Mouse (Mus musculus): ENCODE data around the gene Pnrc2. TPM values are rescaled to one million over a fixed set of nuclear protein-coding genes. Genes with fewer than 3 reads are reported as not detected.

Pnrc2 gene
- 114 and 125 TPM in 2 replicates for polyA plus RNA-seq (2015; fragmentation: Nextera tagmentation; extraction: Ambion mirVana)

DNA sequence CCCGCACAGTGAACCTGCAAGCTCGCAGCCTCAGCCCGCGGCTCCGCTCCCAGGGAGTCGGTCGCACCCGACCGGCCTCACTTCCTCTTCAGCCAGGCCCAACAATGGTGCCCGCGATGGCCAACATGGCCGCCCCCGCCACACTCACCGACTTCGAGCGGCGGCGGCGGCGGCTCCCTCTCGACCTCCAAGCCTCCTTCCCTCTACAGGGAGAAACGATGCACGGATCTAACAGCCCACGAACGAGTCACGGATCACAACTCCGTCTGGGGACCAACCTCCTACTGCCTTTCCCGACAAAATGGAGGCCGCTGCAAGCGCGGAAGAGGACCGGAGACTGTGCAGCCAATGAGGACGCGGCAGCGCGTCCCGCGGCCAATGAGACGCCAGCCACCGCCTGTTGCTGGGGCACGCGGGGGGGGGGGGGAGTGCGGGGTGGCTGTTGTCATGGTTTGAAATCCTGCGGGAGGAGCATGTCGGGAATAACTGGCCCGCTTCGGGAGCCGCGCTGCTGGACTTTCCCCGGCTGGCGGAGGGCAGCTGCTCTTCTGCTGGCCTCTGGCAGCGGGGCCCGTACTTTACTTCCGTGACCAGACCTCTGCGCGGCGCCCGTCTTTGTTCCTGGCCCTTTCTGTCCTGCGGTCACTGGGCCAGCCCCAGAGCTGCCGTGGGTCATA is at the start of gene Pnrc2:
Gene Pnrc2, minus strand, starts transcription at position 325 of the 677 bp plus-strand sequence.
- H3K27ac ChIP-seq (replicated peaks), result peak within 1 kb of the TSS; percentile 98
- H3K9ac ChIP-seq, result peak within 1 kb of the TSS; percentile 96
- ATAC-seq (ENCODE audit: extremely low read depth, insufficient number of reproducible peaks, low FRiP score, low TSS enrichment), result peak; percentile 88
- no peaks in the 10 kb centered on the region for H3K27me3 ChIP-seq (replicated peaks)
- H3K36me3 ChIP-seq, result peaks cover 33% of the 10 kb centered on the region
- H3K4me2 ChIP-seq, result peak within 1 kb of the TSS; percentile 74
- WGBS, result 0% methylated on average over 60 of the region's 60 CpGs
- H3K4me1 ChIP-seq, result peaks cover 60% of the 10 kb centered on the region
- no peaks in the 10 kb centered on the region for H3K9me3 ChIP-seq
- H3K4me3 ChIP-seq, result peak within 1 kb of the TSS; percentile 76

DNA sequence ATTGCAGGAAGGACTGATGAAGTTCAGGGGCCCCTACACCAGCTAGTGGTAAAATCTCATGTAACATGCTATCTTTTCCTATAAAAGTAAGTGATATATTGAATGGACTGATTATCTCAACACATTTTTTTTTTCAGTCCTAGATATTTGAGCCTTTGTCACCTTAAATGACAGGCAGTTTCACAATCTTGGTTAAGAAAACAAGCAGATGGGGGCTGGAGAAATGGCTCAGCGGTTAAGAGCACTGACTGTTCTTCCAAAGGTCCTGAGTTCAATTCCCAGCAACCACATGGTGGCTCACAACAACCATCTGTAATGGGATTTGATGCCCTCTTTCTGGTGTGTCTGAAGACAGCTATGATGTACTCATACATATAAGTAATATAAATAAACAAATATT is 48.5 kb upstream of the Pnrc2 start:
- 82% methylated on average over 1 of the region's 1 CpGs for WGBS
- Histone ChIP-seq H3K27me3 (replicated peaks) (no peaks in the 10 kb centered on the region), H3K9me3 (no peaks in the 10 kb centered on the region), H3K4me2 (peak overlapping the region; percentile 93), H3K9ac (peak overlapping the region; percentile 88), H3K36me3 (peaks cover 25% of the 10 kb centered on the region), H3K4me1 (peaks cover 25% of the 10 kb centered on the region), H3K27ac (replicated peaks) (no peak overlapping the region), H3K4me3 (peak overlapping the region; percentile 89)
- ATAC-seq (ENCODE audit: extremely low read depth, insufficient number of reproducible peaks, low FRiP score, low TSS enrichment), result no peak

DNA sequence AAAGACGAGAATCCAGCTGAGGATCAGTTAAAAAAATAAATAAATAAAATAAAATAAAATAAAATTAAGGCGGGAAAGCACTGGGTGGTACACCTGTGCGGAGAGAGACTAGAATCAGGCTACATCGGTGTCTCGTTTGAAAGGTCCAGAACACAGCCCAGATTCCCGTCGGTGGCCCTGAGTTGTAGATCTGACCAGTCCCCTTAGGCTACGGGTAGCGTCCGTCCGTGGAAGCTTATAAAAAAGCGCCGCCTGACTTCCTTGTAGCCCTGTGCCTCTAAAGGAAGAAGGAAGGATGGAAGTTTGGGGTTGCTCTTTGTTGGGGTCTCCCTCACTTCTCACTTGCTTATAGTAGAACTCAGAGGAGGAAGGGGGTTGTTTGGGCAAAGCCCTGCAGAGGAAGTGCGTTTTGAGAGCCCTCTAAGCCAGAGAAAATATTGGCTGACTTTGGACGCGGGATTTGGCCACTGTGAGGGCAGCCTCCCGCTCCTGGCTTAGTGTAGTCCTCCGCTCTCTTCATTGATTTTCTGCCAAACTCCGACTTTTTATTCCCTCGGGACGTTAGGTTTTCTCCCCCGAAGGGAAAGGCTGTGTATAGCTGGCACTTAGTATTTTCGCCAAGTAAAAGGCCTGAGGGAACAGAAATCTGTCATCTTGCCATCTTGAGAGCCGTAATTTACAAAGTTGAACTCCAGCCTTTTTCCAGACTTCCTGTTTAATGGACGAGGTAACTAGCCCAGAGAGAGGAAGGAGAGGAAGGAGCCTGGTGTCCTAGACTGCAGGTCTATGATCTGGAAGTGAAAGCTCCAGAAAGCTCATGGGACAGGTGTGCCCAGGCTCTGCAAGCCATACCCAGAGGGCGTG is 47.8 kb upstream of the Pnrc2 start:
- Histone ChIP-seq H3K36me3 (peaks cover 25% of the 10 kb centered on the region), H3K4me2 (peak overlapping the region; percentile 93), H3K27me3 (replicated peaks) (no peaks in the 10 kb centered on the region), H3K9me3 (no peaks in the 10 kb centered on the region), H3K27ac (replicated peaks) (peak overlapping the region; percentile 74), H3K9ac (peak overlapping the region; percentile 88), H3K4me1 (peaks cover 25% of the 10 kb centered on the region), H3K4me3 (peak overlapping the region; percentile 89)
- WGBS, result 9% methylated on average over 26 of the region's 26 CpGs
- ATAC-seq (ENCODE audit: extremely low read depth, insufficient number of reproducible peaks, low FRiP score, low TSS enrichment), result no peak

DNA sequence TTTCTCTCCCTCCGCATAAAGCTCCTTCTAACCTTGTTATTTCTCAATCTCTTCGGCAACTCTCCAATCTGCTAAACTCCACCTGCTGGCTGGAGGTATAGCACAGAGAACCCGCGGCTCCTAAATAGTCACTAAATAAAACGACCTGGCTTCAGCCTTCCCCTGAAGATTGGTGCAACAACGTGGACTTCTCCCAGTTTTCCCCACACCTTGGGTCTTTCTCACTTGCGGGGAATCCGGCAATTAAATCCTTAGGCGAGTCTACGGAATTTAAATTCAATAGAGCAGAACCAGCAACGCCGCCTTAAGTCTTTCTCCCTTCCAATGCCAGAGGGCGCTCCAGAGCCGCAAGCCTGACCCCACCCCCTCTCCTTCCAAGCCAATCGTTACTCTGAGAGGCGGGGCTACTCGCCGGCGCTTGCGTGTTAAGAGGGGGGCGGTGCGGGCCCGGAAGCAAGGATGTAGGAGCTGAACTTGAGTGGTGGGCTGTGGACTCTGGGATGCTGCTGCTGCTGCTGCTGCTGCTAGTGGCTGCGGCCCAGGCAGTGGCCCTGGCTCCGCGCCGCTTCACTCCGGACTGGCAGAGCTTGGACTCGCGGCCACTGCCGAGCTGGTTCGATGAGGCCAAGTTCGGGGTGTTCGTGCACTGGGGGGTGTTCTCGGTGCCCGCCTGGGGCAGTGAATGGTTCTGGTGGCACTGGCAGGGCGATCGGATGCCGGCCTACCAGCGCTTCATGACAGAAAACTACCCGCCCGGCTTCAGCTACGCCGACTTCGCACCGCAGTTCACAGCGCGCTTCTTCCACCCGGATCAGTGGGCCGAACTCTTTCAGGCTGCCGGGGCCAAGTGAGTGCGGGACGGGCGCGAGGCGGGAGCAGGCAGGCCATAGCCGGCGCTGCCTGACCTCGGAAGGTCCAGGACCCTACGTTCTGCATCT is 46.9 kb upstream of the Pnrc2 start, which contains the start of gene Fuca1:
Gene Fuca1, plus strand, starts transcription at position 432 of the 938 bp plus-strand sequence.
- peak within 1 kb of the TSS; percentile 93 for H3K4me2 ChIP-seq
- peaks cover 20% of the 10 kb centered on the region for H3K36me3 ChIP-seq
- 1% methylated on average over 60 of the region's 60 CpGs for WGBS
- H3K4me3 ChIP-seq, result peak within 1 kb of the TSS; percentile 89
- no peaks in the 10 kb centered on the region for H3K27me3 ChIP-seq (replicated peaks)
- H3K9me3 ChIP-seq, result no peaks in the 10 kb centered on the region
- H3K4me1 ChIP-seq, result peaks cover 17% of the 10 kb centered on the region
- H3K27ac ChIP-seq (replicated peaks), result peak within 1 kb of the TSS; percentile 74
- ATAC-seq (ENCODE audit: extremely low read depth, insufficient number of reproducible peaks, low FRiP score, low TSS enrichment), result peak; percentile 94
- H3K9ac ChIP-seq, result peak within 1 kb of the TSS; percentile 88

GRCm38 (mm10) chr4:135919280-135919639 is 45.6 kb upstream of the Pnrc2 start:
- Histone ChIP-seq H3K9me3 (no peaks in the 10 kb centered on the region), H3K27me3 (replicated peaks) (no peaks in the 10 kb centered on the region), H3K4me2 (no peak overlapping the region), H3K4me1 (peaks cover 10% of the 10 kb centered on the region), H3K36me3 (peaks cover 12% of the 10 kb centered on the region), H3K27ac (replicated peaks) (no peak overlapping the region), H3K4me3 (no peak overlapping the region), H3K9ac (no peak overlapping the region)
- 83% methylated on average over 3 of the region's 3 CpGs for WGBS
- no peak for ATAC-seq (ENCODE audit: extremely low read depth, insufficient number of reproducible peaks, low FRiP score, low TSS enrichment)

GRCm38 (mm10) chr4:135918635-135919279 is 45.1 kb upstream of the Pnrc2 start:
- Histone ChIP-seq H3K4me3 (no peak overlapping the region), H3K4me1 (peaks cover 10% of the 10 kb centered on the region), H3K36me3 (peaks cover 9% of the 10 kb centered on the region), H3K27me3 (replicated peaks) (no peaks in the 10 kb centered on the region), H3K4me2 (no peak overlapping the region), H3K27ac (replicated peaks) (no peak overlapping the region), H3K9ac (no peak overlapping the region), H3K9me3 (no peaks in the 10 kb centered on the region)
- 77% methylated on average over 13 of the region's 13 CpGs for WGBS
- ATAC-seq (ENCODE audit: extremely low read depth, insufficient number of reproducible peaks, low FRiP score, low TSS enrichment), result no peak

- H3K9me3 ChIP-seq, result no peaks in the 10 kb centered on the region
- no peaks in the 10 kb centered on the region for H3K36me3 ChIP-seq
- 53% methylated on average over 4 of the region's 4 CpGs for WGBS
- H3K9ac ChIP-seq, result no peak overlapping the region
- H3K4me3 ChIP-seq, result no peak overlapping the region
- no peaks in the 10 kb centered on the region for H3K27me3 ChIP-seq (replicated peaks)
- ATAC-seq (ENCODE audit: extremely low read depth, insufficient number of reproducible peaks, low FRiP score, low TSS enrichment), result no peak
- peaks cover 11% of the 10 kb centered on the region for H3K4me1 ChIP-seq
- no peak overlapping the region for H3K4me2 ChIP-seq
- no peak overlapping the region for H3K27ac ChIP-seq (replicated peaks)
Observed at GRCm38 (mm10) chr4:135913433-135913832, 39.8 kb upstream of the Pnrc2 start.

- Histone ChIP-seq H3K27ac (replicated peaks) (no peak overlapping the region), H3K4me2 (no peak overlapping the region), H3K27me3 (replicated peaks) (no peaks in the 10 kb centered on the region), H3K9ac (no peak overlapping the region), H3K4me1 (peaks cover 11% of the 10 kb centered on the region), H3K9me3 (no peaks in the 10 kb centered on the region), H3K36me3 (no peaks in the 10 kb centered on the region), H3K4me3 (no peak overlapping the region)
- ATAC-seq (ENCODE audit: extremely low read depth, insufficient number of reproducible peaks, low FRiP score, low TSS enrichment), result no peak
- WGBS, result 51% methylated on average over 3 of the region's 3 CpGs
Observed at GRCm38 (mm10) chr4:135912835-135913234, 39.2 kb upstream of the Pnrc2 start.

- Histone ChIP-seq H3K4me1 (peaks cover 11% of the 10 kb centered on the region), H3K27ac (replicated peaks) (no peak overlapping the region), H3K27me3 (replicated peaks) (no peaks in the 10 kb centered on the region), H3K9ac (no peak overlapping the region), H3K4me2 (no peak overlapping the region), H3K36me3 (no peaks in the 10 kb centered on the region), H3K4me3 (no peak overlapping the region), H3K9me3 (no peaks in the 10 kb centered on the region)
- 53% methylated on average over 3 of the region's 3 CpGs for WGBS
- no peak for ATAC-seq (ENCODE audit: extremely low read depth, insufficient number of reproducible peaks, low FRiP score, low TSS enrichment)
Observed at GRCm38 (mm10) chr4:135912164-135912563, 38.5 kb upstream of the Pnrc2 start.

- H3K4me1 ChIP-seq, result peaks cover 11% of the 10 kb centered on the region
- no peaks in the 10 kb centered on the region for H3K36me3 ChIP-seq
- H3K4me2 ChIP-seq, result no peak overlapping the region
- WGBS, result 51% methylated on average over 7 of the region's 7 CpGs
- no peak overlapping the region for H3K4me3 ChIP-seq
- H3K9ac ChIP-seq, result no peak overlapping the region
- H3K27ac ChIP-seq (replicated peaks), result no peak overlapping the region
- ATAC-seq (ENCODE audit: extremely low read depth, insufficient number of reproducible peaks, low FRiP score, low TSS enrichment), result no peak
- 0 out of 2 replicates have a peak, but pooled peaks cover under 1% of the 10 kb centered on the region for H3K9me3 ChIP-seq
- no peaks in the 10 kb centered on the region for H3K27me3 ChIP-seq (replicated peaks)
Observed at GRCm38 (mm10) chr4:135911531-135911930, 37.9 kb upstream of the Pnrc2 start.
